Mouse (Mus musculus) hindbrain, embryonic 14.5 days (tissue): ENCODE results near the gene Stmnd1. TPM values are rescaled to one million over a fixed set of nuclear protein-coding genes. Genes with fewer than 3 reads are reported as not detected.

Experiments used
- ATAC-seq: fragments of 200-750 bp; cut with Nextera tagmentation; 2 replicates; pipeline ENCODE4 v1.8.0; 2017; ENCODE audit warnings: moderate number of reproducible peaks, mild to moderate bottlenecking, moderate TSS enrichment, moderate library complexity; ENCODE audit not compliant: low FRiP score
- DNase-seq: peaks from one replicate; pipeline ENCODE4 v3.0.0-alpha.2; 2015; ENCODE audit warnings: low spot score
- H3K27ac ChIP-seq: fragments of 300-500 bp; sonication (generic); 2 replicates; pipeline ENCODE4 v1.5.1; 2014; ENCODE audit warnings: mild to moderate bottlenecking, moderate library complexity
- H3K27me3 ChIP-seq: fragments of 300-500 bp; sonication (generic); 2 replicates; pipeline ENCODE4 v1.6.1; 2014; ENCODE audit warnings: mild to moderate bottlenecking, low read length, mixed read lengths; ENCODE audit not compliant: control insufficient read depth, insufficient read depth
- H3K36me3 ChIP-seq: fragments of 300-500 bp; sonication (generic); replicated peaks from 2 replicates; pipeline ENCODE4 v1.6.1; 2014; ENCODE audit not compliant: control insufficient read depth, insufficient read depth
- H3K4me1 ChIP-seq: fragments of 300-500 bp; sonication (generic); replicated peaks from 2 replicates; pipeline ENCODE4 v1.6.1; 2014; ENCODE audit warnings: antibody characterized with exemption, low read length, mixed read lengths; ENCODE audit not compliant: control insufficient read depth, insufficient read depth
- H3K4me2 ChIP-seq: fragments of 300-500 bp; sonication (generic); replicated peaks from 2 replicates; pipeline ENCODE4 v1.6.1; 2014; ENCODE audit warnings: mild to moderate bottlenecking, moderate library complexity
- H3K4me3 ChIP-seq: fragments of 300-500 bp; sonication (generic); replicated peaks from 2 replicates; pipeline ENCODE4 v1.5.1; 2014; ENCODE audit warnings: mild to moderate bottlenecking, low read length
- H3K9ac ChIP-seq: fragments of 300-500 bp; sonication (generic); 2 replicates; pipeline ENCODE4 v1.6.1; 2014
- H3K9me3 ChIP-seq: fragments of 300-500 bp; sonication (generic); 2 replicates; pipeline ENCODE4 v1.6.1; 2016; ENCODE audit warnings: low read length; ENCODE audit not compliant: control insufficient read depth
- WGBS: fragments of 180-500 bp; shearing (Covaris S2); extraction: QIAGEN DNeasy Blood & Tissue Kit; methylation state at CpG from one replicate; pipeline ENCODE4 v1.1.7; 2014; 5-methylcytosine and 5-hydroxymethylcytosine counted together
- polyA plus RNA-seq: library from polyadenylated mRNA; unstranded; fragments of >200 nt; fragmentation: Nextera tagmentation; extraction: Ambion mirVana; gene quantifications from 2 replicates; pipeline ENCODE4 v1.2.1, GENCODE M21; 2014

The Stmnd1 gene
- polyA plus RNA-seq, 1 experiment from 2014 or later: 0.15 TPM

DNA sequence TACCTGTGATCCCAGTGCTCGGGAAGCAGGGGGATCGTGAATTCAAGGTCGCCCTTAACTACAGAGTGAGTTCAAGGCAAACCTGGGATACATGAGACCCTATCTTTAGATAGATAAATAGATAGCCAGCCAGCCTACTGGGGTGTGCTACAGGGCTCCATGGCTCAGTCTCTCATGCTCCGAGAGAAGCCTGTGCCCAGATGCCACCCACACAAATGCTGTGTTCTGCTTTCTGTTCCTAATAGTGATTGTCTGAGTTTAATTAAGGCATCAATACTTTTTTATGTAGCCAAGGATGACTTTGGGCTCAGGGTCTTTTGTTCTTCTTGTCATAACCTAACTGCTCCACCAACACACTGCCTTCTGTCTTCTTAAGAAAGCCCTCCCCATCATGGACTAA lies 2.2 kb downstream of the Stmnd1 start:
- no peak overlapping the region for H3K4me2 ChIP-seq
- no peaks in the 10 kb centered on the region for H3K9me3 ChIP-seq
- DNase-seq (no peak), ATAC-seq (no peak)
- H3K9ac ChIP-seq: no peak overlapping the region
- H3K36me3 ChIP-seq: no peaks in the 10 kb centered on the region
- whole genome bisulfite sequencing: 97% methylated on average over 4 of the region's 4 CpGs
- no peak overlapping the region for H3K4me3 ChIP-seq
- peaks cover 12% of the 10 kb centered on the region for H3K4me1 ChIP-seq
- no peaks in the 10 kb centered on the region for H3K27me3 ChIP-seq
- no peak overlapping the region for H3K27ac ChIP-seq

DNA sequence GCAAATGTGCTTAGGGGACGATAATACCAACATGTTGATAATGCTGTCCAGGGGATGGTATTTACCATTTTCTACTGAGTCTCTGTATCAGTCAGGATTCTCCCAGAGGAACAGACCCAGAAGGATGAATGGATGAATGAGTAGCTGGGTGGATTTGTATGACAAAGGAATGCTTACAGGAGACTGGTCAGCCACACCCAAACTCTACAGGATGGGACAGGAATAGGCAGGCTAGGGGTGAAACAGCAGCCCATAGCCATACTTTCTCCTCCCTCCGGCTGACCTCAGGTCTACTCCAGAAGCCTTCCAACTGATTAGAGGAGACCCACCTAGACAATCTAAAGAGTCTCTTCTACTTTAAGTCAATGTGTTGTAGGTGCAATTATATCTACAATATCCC lies 9.0 kb downstream of the Stmnd1 start:
- WGBS: 92% methylated on average over 2 of the region's 2 CpGs
- no peak for ATAC-seq

GRCm38 (mm10) chr13:46287801-46288200 lies 14.3 kb downstream of the Stmnd1 start:
- no peak overlapping the region for H3K9ac ChIP-seq
- H3K36me3 ChIP-seq: no peaks in the 10 kb centered on the region
- WGBS: 80% methylated on average over 8 of the region's 8 CpGs
- ATAC-seq: no peak
- no peaks in the 10 kb centered on the region for H3K27me3 ChIP-seq
- no peaks in the 10 kb centered on the region for H3K9me3 ChIP-seq
- H3K4me1 ChIP-seq: no peaks in the 10 kb centered on the region
- H3K4me2 ChIP-seq: no peak overlapping the region
- DNase-seq: no peak
- H3K4me3 ChIP-seq: no peak overlapping the region
- H3K27ac ChIP-seq: no peak overlapping the region

More for the DNA sequence above, 9.0 kb downstream of the Stmnd1 start:
- Histone ChIP-seq H3K27me3 (no peaks in the 10 kb centered on the region), H3K4me2 (no peak overlapping the region), H3K9me3 (no peaks in the 10 kb centered on the region), H3K36me3 (no peaks in the 10 kb centered on the region), H3K27ac (no peak overlapping the region), H3K4me1 (no peaks in the 10 kb centered on the region), H3K9ac (no peak overlapping the region), H3K4me3 (no peak overlapping the region)
- no peak for DNase-seq

- no peak for ATAC-seq
- H3K27ac ChIP-seq: no peak overlapping the region
- no peak for DNase-seq
- 80% methylated on average over 5 of the region's 5 CpGs for WGBS
- H3K4me1 ChIP-seq: no peaks in the 10 kb centered on the region
- H3K4me3 ChIP-seq: no peak overlapping the region
- no peaks in the 10 kb centered on the region for H3K36me3 ChIP-seq
- no peak overlapping the region for H3K4me2 ChIP-seq
- H3K9ac ChIP-seq: no peak overlapping the region
- H3K27me3 ChIP-seq: no peaks in the 10 kb centered on the region
- H3K9me3 ChIP-seq: no peaks in the 10 kb centered on the region
Measured at GRCm38 (mm10) chr13:46288372-46288771, 14.9 kb downstream of the Stmnd1 start.

- no peak overlapping the region for H3K27ac ChIP-seq
- no peaks in the 10 kb centered on the region for H3K9me3 ChIP-seq
- no peaks in the 10 kb centered on the region for H3K4me1 ChIP-seq
- no peak overlapping the region for H3K9ac ChIP-seq
- no peak overlapping the region for H3K4me2 ChIP-seq
- H3K27me3 ChIP-seq: no peaks in the 10 kb centered on the region
- WGBS: 66% methylated on average over 1 of the region's 1 CpGs
- H3K36me3 ChIP-seq: no peaks in the 10 kb centered on the region
- no peak for ATAC-seq
- H3K4me3 ChIP-seq: no peak overlapping the region
- DNase-seq: no peak
Measured at GRCm38 (mm10) chr13:46290537-46290936, 17.0 kb downstream of the Stmnd1 start.

DNA sequence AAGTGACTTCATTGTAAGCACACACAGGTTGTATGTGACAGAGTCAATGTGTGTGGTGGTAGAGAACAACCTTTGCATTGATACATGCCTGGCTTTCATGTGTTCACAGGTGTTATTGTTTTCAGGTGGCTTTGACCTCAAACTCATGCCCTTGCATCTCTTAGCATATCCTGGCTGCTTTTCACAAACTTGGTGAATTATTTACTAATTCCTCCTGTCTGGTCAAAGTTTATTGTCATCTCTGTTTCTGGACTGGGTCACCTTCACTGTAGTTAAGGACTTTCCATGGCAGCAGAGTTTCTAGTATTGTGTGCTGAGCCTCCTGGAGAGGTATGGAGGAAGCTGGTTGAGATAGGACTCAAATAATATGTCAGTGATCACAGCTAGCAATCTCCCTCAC lies 20.8 kb downstream of the Stmnd1 start:
- Histone ChIP-seq H3K27ac (no peak overlapping the region), H3K4me2 (no peak overlapping the region), H3K9ac (no peak overlapping the region), H3K4me3 (no peak overlapping the region), H3K4me1 (no peaks in the 10 kb centered on the region), H3K9me3 (no peaks in the 10 kb centered on the region), H3K36me3 (no peaks in the 10 kb centered on the region), H3K27me3 (no peaks in the 10 kb centered on the region)
- no peak for ATAC-seq
- DNase-seq: no peak

DNA sequence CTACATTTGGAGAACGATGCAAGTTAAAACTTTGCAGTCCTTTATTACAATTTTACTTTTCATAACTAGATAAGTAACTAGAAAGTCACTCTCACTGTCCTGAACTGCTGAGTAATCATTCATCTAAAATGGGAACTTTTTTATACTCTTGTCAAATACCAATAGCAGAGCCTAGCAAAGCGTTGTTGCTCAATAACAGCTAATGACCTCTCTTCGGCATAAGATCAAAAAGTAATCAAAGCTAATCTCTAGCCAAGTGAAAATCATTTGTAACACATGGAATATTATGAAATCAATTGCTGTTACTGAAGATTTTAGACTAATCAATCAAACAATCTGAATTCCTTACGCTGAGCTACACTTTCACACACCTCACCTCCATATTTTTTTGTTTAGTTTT lies 24.2 kb downstream of the Stmnd1 start:
- no peaks in the 10 kb centered on the region for H3K4me1 ChIP-seq
- no peaks in the 10 kb centered on the region for H3K9me3 ChIP-seq
- DNase-seq (no peak), ATAC-seq (no peak)
- 90% methylated on average over 4 of the region's 4 CpGs for WGBS
- no peak overlapping the region for H3K27ac ChIP-seq
- H3K4me3 ChIP-seq: no peak overlapping the region
- no peaks in the 10 kb centered on the region for H3K27me3 ChIP-seq
- H3K4me2 ChIP-seq: no peak overlapping the region
- no peak overlapping the region for H3K9ac ChIP-seq
- no peaks in the 10 kb centered on the region for H3K36me3 ChIP-seq

DNA sequence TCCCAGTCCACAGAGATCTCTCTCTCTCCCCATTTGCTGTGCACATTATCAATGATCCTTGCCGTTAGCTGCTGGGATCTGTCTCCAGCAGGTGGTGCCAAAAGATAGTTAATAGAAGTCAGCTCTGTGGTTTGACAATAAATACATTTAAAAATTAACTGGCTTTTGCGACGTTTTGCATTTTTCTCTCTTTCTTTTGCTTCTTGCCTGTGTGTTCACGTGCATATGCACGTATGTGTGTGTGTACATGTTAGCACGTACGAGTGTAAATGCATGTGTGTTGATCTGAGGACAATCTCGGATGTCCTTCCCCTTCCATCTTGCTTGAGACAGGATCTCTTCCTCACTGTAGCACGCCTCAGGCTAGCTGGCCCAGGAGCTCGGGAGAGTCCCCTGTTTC lies 37.3 kb downstream of the Stmnd1 start:
- DNase-seq (peak; percentile 87), ATAC-seq (no peak)
- Histone ChIP-seq H3K9ac (no peak overlapping the region), H3K4me2 (no peak overlapping the region), H3K4me1 (no peaks in the 10 kb centered on the region), H3K27ac (no peak overlapping the region), H3K36me3 (no peaks in the 10 kb centered on the region), H3K9me3 (no peaks in the 10 kb centered on the region), H3K27me3 (no peaks in the 10 kb centered on the region), H3K4me3 (no peak overlapping the region)
- WGBS: 52% methylated on average over 10 of the region's 10 CpGs

- H3K4me2 ChIP-seq: no peak overlapping the region
- H3K4me3 ChIP-seq: no peak overlapping the region
- H3K9ac ChIP-seq: no peak overlapping the region
- H3K27ac ChIP-seq: no peak overlapping the region
- DNase-seq (no peak), ATAC-seq (no peak)
- no peaks in the 10 kb centered on the region for H3K9me3 ChIP-seq
- 80% methylated on average over 5 of the region's 5 CpGs for WGBS
- no peaks in the 10 kb centered on the region for H3K4me1 ChIP-seq
- H3K36me3 ChIP-seq: no peaks in the 10 kb centered on the region
- no peaks in the 10 kb centered on the region for H3K27me3 ChIP-seq
Measured at GRCm38 (mm10) chr13:46313176-46313575, 39.7 kb downstream of the Stmnd1 start.

GRCm38 (mm10) chr13:46315165-46315564 lies 41.6 kb downstream of the Stmnd1 start:
- no peak overlapping the region for H3K9ac ChIP-seq
- H3K4me2 ChIP-seq: no peak overlapping the region
- no peak for DNase-seq

More at GRCm38 (mm10) chr13:46315165-46315564, 41.6 kb downstream of the Stmnd1 start:
- WGBS: 88% methylated on average over 7 of the region's 7 CpGs
- Histone ChIP-seq H3K36me3 (no peaks in the 10 kb centered on the region), H3K4me1 (no peaks in the 10 kb centered on the region), H3K4me3 (no peak overlapping the region), H3K9me3 (no peaks in the 10 kb centered on the region), H3K27ac (no peak overlapping the region), H3K27me3 (no peaks in the 10 kb centered on the region)
- ATAC-seq: no peak
